Mouse (Mus musculus): ENCODE data around the gene Smim22.

Smim22 gene

DNA sequence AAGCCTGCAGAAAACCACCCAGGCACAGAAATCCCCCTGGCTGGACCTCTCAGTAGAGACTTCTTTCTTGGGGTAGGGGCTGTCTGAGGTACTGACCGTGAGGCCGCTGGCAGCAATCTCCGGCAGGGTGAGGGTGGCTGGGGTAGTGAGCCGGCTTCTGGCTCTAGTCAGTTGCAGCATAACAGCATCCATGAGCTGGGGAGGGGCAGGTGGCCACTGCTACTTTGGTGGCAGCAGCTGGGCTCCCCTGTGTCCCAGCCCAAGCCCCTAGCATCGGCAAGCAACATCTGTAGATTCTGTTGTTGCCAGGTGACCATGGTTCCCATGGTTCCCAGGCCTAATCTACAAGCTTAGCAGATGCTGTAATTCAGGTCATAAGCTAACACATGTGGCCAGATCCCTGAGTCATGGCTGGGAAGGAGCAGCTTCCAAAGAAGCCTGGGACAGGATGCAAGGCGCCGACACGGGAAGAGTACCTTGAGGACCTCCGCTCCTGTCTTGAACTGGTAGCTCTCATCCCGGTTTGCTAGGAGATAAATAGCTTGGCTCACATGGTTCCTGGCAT lies 3.4 kb downstream of the Smim22 start:
- no peak for DNase-seq

DNA sequence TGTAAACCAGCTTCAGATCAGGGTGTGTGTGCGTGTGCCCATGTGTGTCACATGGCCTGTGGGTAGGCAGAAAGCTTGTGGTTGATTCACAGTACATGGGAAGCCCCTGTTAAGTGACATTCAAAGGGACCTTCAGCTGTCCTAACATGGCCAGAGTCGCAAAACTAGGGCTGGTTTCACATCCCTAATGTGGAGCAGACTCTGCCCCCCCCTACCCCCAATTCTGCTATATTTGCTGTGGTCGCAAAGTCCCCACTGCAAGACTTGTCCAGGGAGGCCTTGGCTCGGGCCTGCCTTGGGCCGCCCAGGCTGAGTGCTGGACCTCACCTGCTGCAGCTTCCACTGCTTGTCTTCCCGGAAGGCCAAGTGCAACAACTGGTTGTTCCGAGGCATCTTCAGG lies 4.2 kb downstream of the Smim22 start:
- no peak for DNase-seq

DNA sequence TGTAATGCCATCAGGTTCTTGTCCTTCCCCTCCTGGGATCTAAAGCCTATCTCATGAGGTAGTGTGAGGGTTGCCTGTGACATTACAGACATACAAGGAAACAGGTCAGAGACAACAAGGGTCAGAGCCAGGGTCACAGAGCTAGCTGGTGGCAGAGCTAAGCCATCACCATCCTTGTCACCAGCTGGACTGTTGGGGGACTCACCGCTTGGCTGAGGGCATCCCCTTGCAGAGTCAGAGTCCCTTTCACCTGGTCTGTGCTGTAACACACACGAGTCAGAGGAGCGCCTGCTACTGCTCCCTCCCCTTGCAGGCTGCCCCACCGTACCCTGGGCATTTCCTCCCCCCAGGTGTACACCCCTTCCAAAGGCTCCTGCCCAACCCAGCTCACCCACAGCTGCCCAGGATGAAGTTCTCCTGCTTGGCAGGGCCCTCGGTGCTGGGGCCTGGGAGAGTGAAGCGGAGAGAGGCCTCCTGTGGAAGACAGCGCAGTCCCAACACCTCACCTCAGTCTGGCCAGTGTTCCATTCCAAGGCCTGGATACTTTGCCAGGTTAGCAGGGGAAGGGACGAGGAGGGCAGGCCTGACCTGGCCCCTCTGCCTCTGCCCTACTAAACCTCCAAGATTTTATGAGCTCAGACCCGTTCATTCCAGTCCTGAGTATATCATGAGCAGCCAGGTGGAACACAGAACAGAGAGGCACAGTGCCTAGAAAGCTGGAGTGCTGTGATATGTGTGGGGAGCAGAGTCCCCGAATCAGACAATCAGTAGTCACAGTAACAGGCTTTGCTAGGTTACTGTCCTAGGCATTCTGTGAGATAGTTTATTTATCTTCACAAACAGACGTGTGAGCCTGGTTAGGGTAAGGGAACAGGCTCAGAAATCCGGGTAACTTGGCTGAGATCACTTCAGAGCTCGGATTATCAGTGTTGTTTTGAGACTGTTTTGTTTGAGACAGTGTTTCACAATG lies 5.2 kb downstream of the Smim22 start:
- peak; percentile 70 for DNase-seq

- DNase-seq, result peak; percentile 100
Observed at GRCm38 (mm10) chr16:5013054-5013838, 6.2 kb downstream of the Smim22 start, which contains the start of gene Rogdi. Gene Rogdi, minus strand, starts transcription at chr16:5013553.

DNA sequence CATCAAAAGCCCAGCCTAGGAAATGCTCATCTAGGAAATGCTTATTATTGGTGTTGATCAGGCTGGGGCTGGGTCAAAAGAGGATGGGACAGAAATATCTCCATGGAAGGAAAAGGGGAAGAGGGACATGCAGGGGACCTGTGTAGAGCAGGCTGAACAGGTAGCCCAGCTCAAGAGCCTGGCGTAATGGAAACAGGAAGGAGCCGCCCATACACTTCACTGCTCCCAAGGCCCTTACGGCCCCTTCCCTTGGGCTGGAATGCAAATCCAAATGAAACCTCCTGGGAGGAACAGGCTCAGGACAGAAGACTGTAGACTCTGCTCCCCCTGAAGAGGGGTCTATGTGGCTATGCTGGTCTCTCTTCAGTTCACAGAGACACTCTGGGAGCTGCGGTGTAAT lies 7.5 kb downstream of the Smim22 start:
- DNase-seq, result no peak

GRCm38 (mm10) chr16:5024021-5024420 lies 16.9 kb downstream of the Smim22 start:
- no peak for DNase-seq

DNA sequence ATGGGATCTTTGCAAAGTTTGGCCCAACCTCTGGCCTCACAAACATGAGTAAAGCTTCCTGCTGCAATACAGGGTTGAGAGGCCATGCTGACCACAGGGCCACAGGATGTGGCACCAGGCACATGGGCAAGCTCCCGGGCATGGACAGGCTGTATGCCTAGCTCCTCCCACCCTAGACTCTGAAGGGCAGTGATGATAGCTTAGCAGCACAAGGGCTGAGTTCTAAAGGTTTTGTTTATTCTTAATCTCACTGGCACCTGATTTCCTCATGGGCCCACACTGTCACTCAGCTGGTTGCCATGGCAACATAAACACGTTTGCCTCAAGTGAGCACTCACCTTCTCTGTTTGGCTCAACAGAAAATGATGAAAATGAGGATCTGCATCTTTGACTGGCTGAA lies 22.8 kb downstream of the Smim22 start:
- DNase-seq, result no peak

DNA sequence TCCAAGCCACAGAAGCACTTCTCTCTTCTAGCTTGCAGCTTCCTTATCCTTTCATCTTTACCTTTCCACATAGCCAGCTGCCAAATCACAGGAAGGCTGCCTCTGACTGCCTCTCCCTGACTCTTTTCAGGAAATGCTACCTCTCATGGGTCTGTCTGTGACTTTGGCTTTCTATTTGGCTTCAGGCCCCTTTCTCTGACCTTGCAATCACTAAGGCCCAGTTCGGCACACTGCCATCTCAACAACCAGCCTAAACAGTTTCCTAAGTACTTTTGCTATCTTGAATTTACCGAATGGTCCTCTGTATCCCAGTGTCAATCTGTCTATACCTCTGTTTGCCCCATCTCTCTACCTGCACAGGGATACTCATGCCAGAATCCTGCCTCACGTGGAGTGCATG lies 28.5 kb downstream of the Smim22 start:
- DNase-seq, result no peak

GRCm38 (mm10) chr16:5036649-5037234 lies 29.7 kb downstream of the Smim22 start:
- DNase-seq, result peak; percentile 20

- DNase-seq, result no peak
Observed at GRCm38 (mm10) chr16:5045322-5045721, 38.2 kb downstream of the Smim22 start.

GRCm38 (mm10) chr16:5049182-5049773 lies 42.2 kb downstream of the Smim22 start:
- no peak for DNase-seq

DNA sequence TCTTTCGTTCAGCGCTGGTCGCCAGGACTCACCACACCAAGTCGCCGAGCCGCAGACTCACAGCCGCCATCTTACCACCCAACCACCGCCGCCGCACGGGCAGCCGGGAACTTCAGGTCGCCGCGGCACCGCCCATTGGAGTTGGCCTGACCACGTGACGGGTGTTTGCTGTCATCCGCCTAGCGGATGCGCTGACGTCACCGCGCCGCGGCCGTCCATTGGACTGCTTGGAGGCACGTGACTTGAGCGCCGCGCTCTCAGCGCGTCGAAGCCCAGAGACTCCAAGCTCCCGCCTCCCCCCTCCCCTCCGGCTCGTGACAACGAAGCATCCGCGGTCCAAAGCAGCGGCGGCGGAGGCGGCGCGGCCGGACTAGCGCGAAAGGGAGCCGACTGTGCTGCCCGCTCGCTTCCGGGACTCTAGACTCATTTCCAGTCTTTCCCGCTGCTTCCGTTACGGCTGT lies 42.7 kb downstream of the Smim22 start, which contains the start of the genes Glyr1 and Ubn1:
Glyr1 (minus strand) TSS at position 90 of the 461 bp plus-strand sequence.
Ubn1 (plus strand) TSS at position 284 of the 461 bp plus-strand sequence.
- DNase-seq, result peak; percentile 99

GRCm38 (mm10) chr16:5050251-5051110 lies 43.4 kb downstream of the Smim22 start:
- peak; percentile 81 for DNase-seq

All from kidney, adult 11 months (tissue).